28 mouse cellular contexts compared by ENCODE assay signal in genomic region chr15:98170917-98171316, GRCm38 (mm10). TPM values are rescaled to one million over a fixed set of nuclear protein-coding genes. Genes with fewer than 3 reads are reported as not detected.
DNase-seq lines count a peak whose midpoint lies in the region; ATAC-seq and TF ChIP-seq lines count a peak whose summit lies in the region.
"Had no signal": no experiment of that assay in that cellular context is flagged by ENCODE, and none has a peak within 500 bp of the region (broad histone marks: within the 10 kb centered on the region; RNA-seq: fewer than 3 reads in every experiment).

No protein-coding gene starts in this region.

- TF ChIP-seq CTCF in hindbrain, postnatal 0 days (IDR thresholded peaks at IDR 0.05; ENCODE audit: low read depth) = no peak

- no peak for ATAC-seq in forebrain, embryonic 13.5 days
- no peak for ATAC-seq in forebrain, embryonic 11.5 days (replicated peaks; ENCODE audit: low FRiP score)
- ATAC-seq in neural tube, embryonic 12.5 days (ENCODE audit: low FRiP score, low read depth) = no peak
- no peak for ATAC-seq in hindbrain, postnatal 0 days
- no peak for ATAC-seq in neural tube, embryonic 15.5 days (ENCODE audit: low FRiP score)
- no peak for ATAC-seq in frontal cortex, adult (ENCODE audit: low TSS enrichment)
- no peak for ATAC-seq in erythroblast, adult 5-6 weeks (replicated peaks; ENCODE audit: low FRiP score, poor library complexity, severe bottlenecking)
- ATAC-seq: intestine, postnatal 0 days; lung, postnatal 0 days had no signal

- peak overlapping the region; percentile 86 for H3K4me2 ChIP-seq in forebrain, embryonic 13.5 days
- H3K4me2 ChIP-seq in forebrain, embryonic 11.5 days (ENCODE audit: low read depth, low read length, severe bottlenecking) = no peak overlapping the region
- peak overlapping the region; percentile 81 for H3K4me2 ChIP-seq in neural tube, embryonic 12.5 days (replicated peaks)
- H3K4me2 ChIP-seq in hindbrain, postnatal 0 days (ENCODE audit: low read depth, low read length) = peak overlapping the region; percentile 77
- H3K4me2 ChIP-seq in neural tube, embryonic 15.5 days = peak overlapping the region; percentile 63
- H3K4me2 ChIP-seq: embryonic facial prominence, embryonic 15.5 days had no signal

- no peak overlapping the region for H3K27ac ChIP-seq in forebrain, embryonic 13.5 days
- H3K27ac ChIP-seq in forebrain, embryonic 11.5 days (ENCODE audit: low read depth, low read length) = no peak overlapping the region
- H3K27ac ChIP-seq in neural tube, embryonic 12.5 days = no peak overlapping the region
- no peak overlapping the region for H3K27ac ChIP-seq in hindbrain, postnatal 0 days
- no peak overlapping the region for H3K27ac ChIP-seq in neural tube, embryonic 15.5 days (replicated peaks)
- H3K27ac ChIP-seq: embryonic facial prominence, embryonic 15.5 days; heart, adult 2 months had no signal

- no peak overlapping the region for H3K4me3 ChIP-seq in forebrain, embryonic 13.5 days
- H3K4me3 ChIP-seq in forebrain, embryonic 11.5 days (ENCODE audit: low read depth, low read length) = no peak overlapping the region
- H3K4me3 ChIP-seq in neural tube, embryonic 12.5 days = no peak overlapping the region
- H3K4me3 ChIP-seq in hindbrain, postnatal 0 days (ENCODE audit: low read length) = 0 out of 2 replicates have a peak overlapping the region, but pooled peaks have one; percentile 1
- peak overlapping the region; percentile 66 for H3K4me3 ChIP-seq in neural tube, embryonic 15.5 days (replicated peaks)
- H3K4me3 ChIP-seq: embryonic facial prominence, embryonic 15.5 days; heart, adult 2 months had no signal

- peaks cover 40% of the 10 kb centered on the region for H3K4me1 ChIP-seq in forebrain, embryonic 13.5 days
- H3K4me1 ChIP-seq in forebrain, embryonic 11.5 days (replicated peaks; ENCODE audit: control insufficient read depth, insufficient read depth, low read length) = peaks cover 13% of the 10 kb centered on the region; the same call in 1 of the 2 replicates
- peaks cover 24% of the 10 kb centered on the region for H3K4me1 ChIP-seq in neural tube, embryonic 12.5 days
- peaks cover 10% of the 10 kb centered on the region; the same call in 1 of the 2 replicates for H3K4me1 ChIP-seq in hindbrain, postnatal 0 days (ENCODE audit: insufficient read depth, low read length)
- H3K4me1 ChIP-seq in neural tube, embryonic 15.5 days = peaks cover 64% of the 10 kb centered on the region

- no peak for DNase-seq in forebrain, embryonic 11.5 days (ENCODE audit: low spot score)
- no peak for DNase-seq in neural tube, embryonic 10.5 days (ENCODE audit: extremely low spot score, low spot score)
- DNase-seq in hindbrain, postnatal 0 days (ENCODE audit: low spot score) = no peak
- DNase-seq: adrenal gland, postnatal 25 days; cerebellum, adult 11-12 months; cerebellum, postnatal 25 days; gastrocnemius, postnatal 10 days; heart, adult 2 months; left cerebral cortex, postnatal 4 days; liver; spleen, adult 18-20 months; thymus, adult 2 months had no signal

- H3K9ac ChIP-seq in forebrain, embryonic 13.5 days = no peak overlapping the region
- H3K9ac ChIP-seq in forebrain, embryonic 11.5 days (ENCODE audit: low read length) = no peak overlapping the region
- no peak overlapping the region for H3K9ac ChIP-seq in neural tube, embryonic 12.5 days
- no peak overlapping the region for H3K9ac ChIP-seq in hindbrain, postnatal 0 days (replicated peaks; ENCODE audit: low read length)
- no peak overlapping the region for H3K9ac ChIP-seq in neural tube, embryonic 15.5 days (replicated peaks)
- H3K9ac ChIP-seq: embryonic facial prominence, embryonic 15.5 days had no signal

- H3K36me3 ChIP-seq in forebrain, embryonic 13.5 days (ENCODE audit: poor library complexity, severe bottlenecking) = no peaks in the 10 kb centered on the region
- no peaks in the 10 kb centered on the region for H3K36me3 ChIP-seq in forebrain, embryonic 11.5 days (ENCODE audit: control insufficient read depth, insufficient read depth, low read length)
- no peaks in the 10 kb centered on the region for H3K36me3 ChIP-seq in neural tube, embryonic 12.5 days
- H3K36me3 ChIP-seq in hindbrain, postnatal 0 days (ENCODE audit: insufficient read depth, low read length) = no peaks in the 10 kb centered on the region
- no peaks in the 10 kb centered on the region for H3K36me3 ChIP-seq in neural tube, embryonic 15.5 days
- H3K36me3 ChIP-seq: embryonic facial prominence, embryonic 15.5 days had no signal

- H3K9me3 ChIP-seq in forebrain, embryonic 13.5 days (replicated peaks) = no peaks in the 10 kb centered on the region
- H3K9me3 ChIP-seq in forebrain, embryonic 11.5 days (ENCODE audit: control insufficient read depth, low read length) = no peaks in the 10 kb centered on the region
- no peaks in the 10 kb centered on the region for H3K9me3 ChIP-seq in neural tube, embryonic 12.5 days
- H3K9me3 ChIP-seq in hindbrain, postnatal 0 days (ENCODE audit: low read length) = no peaks in the 10 kb centered on the region
- no peaks in the 10 kb centered on the region for H3K9me3 ChIP-seq in neural tube, embryonic 15.5 days (replicated peaks)
- H3K9me3 ChIP-seq: embryonic facial prominence, embryonic 15.5 days had no signal

- H3K27me3 ChIP-seq in forebrain, embryonic 13.5 days = peaks cover 52% of the 10 kb centered on the region
- peaks cover 20% of the 10 kb centered on the region for H3K27me3 ChIP-seq in forebrain, embryonic 11.5 days (ENCODE audit: control insufficient read depth, insufficient read depth, low read length)
- H3K27me3 ChIP-seq in neural tube, embryonic 12.5 days (replicated peaks) = peaks cover 37% of the 10 kb centered on the region
- no peaks in the 10 kb centered on the region for H3K27me3 ChIP-seq in hindbrain, postnatal 0 days (ENCODE audit: insufficient read depth, low read length)
- peaks cover 9% of the 10 kb centered on the region; the same call in 1 of the 2 replicates for H3K27me3 ChIP-seq in neural tube, embryonic 15.5 days (replicated peaks)

- 76% methylated on average over 9 of the region's 9 CpGs for WGBS in forebrain, embryonic 13.5 days
- 74% methylated on average over 9 of the region's 9 CpGs for WGBS in forebrain, embryonic 11.5 days
- WGBS in neural tube, embryonic 12.5 days = 71% methylated on average over 9 of the region's 9 CpGs
- WGBS in hindbrain, postnatal 0 days = 69% methylated on average over 9 of the region's 9 CpGs
- 68% methylated on average over 9 of the region's 9 CpGs for WGBS in neural tube, embryonic 15.5 days

RNA-seq across cellular contexts. Expression of gene Ccdc184, which starts 4.0 kb away (rescaled TPM):
- 19.4 and 25.6 TPM in 2 replicates for polyA plus RNA-seq in forebrain, embryonic 13.5 days (2015; fragmentation: Nextera tagmentation; extraction: Ambion mirVana)
- 8.7 and 10.1 TPM in 2 replicates for polyA plus RNA-seq in forebrain, embryonic 11.5 days (2014; fragmentation: Nextera tagmentation; extraction: Ambion mirVana)
- 22.5 and 24.0 TPM in 2 replicates for polyA plus RNA-seq in neural tube, embryonic 12.5 days (2016; fragmentation: Nextera tagmentation; extraction: Ambion mirVana)
- total RNA-seq in hindbrain, postnatal 0 days (2014; rRNA removed) = 107 and 116 TPM in 2 replicates
- 90.4 and 98.0 TPM in 2 replicates for polyA plus RNA-seq in hindbrain, postnatal 0 days (2015; fragmentation: Nextera tagmentation; extraction: Ambion mirVana)
- polyA plus RNA-seq in neural tube, embryonic 15.5 days (2015; fragmentation: Nextera tagmentation; extraction: Ambion mirVana) = 98.5 and 116 TPM in 2 replicates
- not detected in 2 replicates for total RNA-seq in erythroblast, adult 5-6 weeks (2015; ENCODE audit: low replicate concordance)
- not detected in 2 replicates for total RNA-seq in erythroblast, adult 5-6 weeks (2017; ENCODE audit: low replicate concordance)
- total RNA-seq: gastrocnemius, postnatal 10 days; MEL; monocyte, adult 5-6 weeks; neutrophil, adult 5-6 weeks had no signal

RNA-seq across cellular contexts. Expression of gene Asb8, which starts 5.5 kb away (rescaled TPM):
- polyA plus RNA-seq in forebrain, embryonic 13.5 days (2015; fragmentation: Nextera tagmentation; extraction: Ambion mirVana) = 41.4 and 45.8 TPM in 2 replicates
- 47.4 and 49.4 TPM in 2 replicates for polyA plus RNA-seq in forebrain, embryonic 11.5 days (2014; fragmentation: Nextera tagmentation; extraction: Ambion mirVana)
- polyA plus RNA-seq in neural tube, embryonic 12.5 days (2016; fragmentation: Nextera tagmentation; extraction: Ambion mirVana) = 51.4 and 52.1 TPM in 2 replicates
- total RNA-seq in hindbrain, postnatal 0 days (2014; rRNA removed) = 53.3 and 71.5 TPM in 2 replicates
- polyA plus RNA-seq in hindbrain, postnatal 0 days (2015; fragmentation: Nextera tagmentation; extraction: Ambion mirVana) = 52.3 and 55.9 TPM in 2 replicates
- 61.9 and 62.5 TPM in 2 replicates for polyA plus RNA-seq in neural tube, embryonic 15.5 days (2015; fragmentation: Nextera tagmentation; extraction: Ambion mirVana)
- total RNA-seq in erythroblast, adult 5-6 weeks (2015; ENCODE audit: low replicate concordance) = 11.3 and 11.7 TPM in 2 replicates
- total RNA-seq in erythroblast, adult 5-6 weeks (2017; ENCODE audit: low replicate concordance) = 7.7 and 11.2 TPM in 2 replicates

RNA-seq across cellular contexts. Expression of gene Olfr288, which starts 24.4 kb away (rescaled TPM):
- polyA plus RNA-seq in forebrain, embryonic 13.5 days (2015; fragmentation: Nextera tagmentation; extraction: Ambion mirVana) = not detected in 2 replicates
- polyA plus RNA-seq in forebrain, embryonic 11.5 days (2014; fragmentation: Nextera tagmentation; extraction: Ambion mirVana) = not detected in 2 replicates
- polyA plus RNA-seq in neural tube, embryonic 12.5 days (2016; fragmentation: Nextera tagmentation; extraction: Ambion mirVana) = not detected in 2 replicates
- total RNA-seq in hindbrain, postnatal 0 days (2014; rRNA removed) = not detected in 2 replicates
- polyA plus RNA-seq in hindbrain, postnatal 0 days (2015; fragmentation: Nextera tagmentation; extraction: Ambion mirVana) = not detected in 2 replicates
- not detected in 2 replicates for polyA plus RNA-seq in neural tube, embryonic 15.5 days (2015; fragmentation: Nextera tagmentation; extraction: Ambion mirVana)
- not detected in 2 replicates for total RNA-seq in erythroblast, adult 5-6 weeks (2015; ENCODE audit: low replicate concordance)
- not detected in 2 replicates for total RNA-seq in erythroblast, adult 5-6 weeks (2017; ENCODE audit: low replicate concordance)
- total RNA-seq: adrenal gland, postnatal 25 days; gastrocnemius, postnatal 10 days; heart, adult 2 months; heart, postnatal 4 days; layer of hippocampus, adult 2 months; MEL; monocyte, adult 5-6 weeks; neutrophil, adult 5-6 weeks had no signal
- polyA plus RNA-seq: embryonic facial prominence, embryonic 15.5 days; heart, adult 2 months; heart, embryonic 14.5 days; intestine, postnatal 0 days; liver, embryonic 16.5 days; lung, postnatal 0 days; thymus, adult 2 months; urinary bladder, adult 2 months had no signal

RNA-seq across cellular contexts. Expression of gene Gm44579, which starts 49.9 kb away (rescaled TPM):
- polyA plus RNA-seq in forebrain, embryonic 13.5 days (2015; fragmentation: Nextera tagmentation; extraction: Ambion mirVana) = not detected in 2 replicates
- polyA plus RNA-seq in forebrain, embryonic 11.5 days (2014; fragmentation: Nextera tagmentation; extraction: Ambion mirVana) = not detected in 2 replicates
- not detected in 2 replicates for polyA plus RNA-seq in neural tube, embryonic 12.5 days (2016; fragmentation: Nextera tagmentation; extraction: Ambion mirVana)
- total RNA-seq in hindbrain, postnatal 0 days (2014; rRNA removed) = not detected in 2 replicates
- 0.08 and 0.28 TPM in 2 replicates for polyA plus RNA-seq in hindbrain, postnatal 0 days (2015; fragmentation: Nextera tagmentation; extraction: Ambion mirVana)
- 0.13 TPM in 1 of 2 replicates, not detected in the other for polyA plus RNA-seq in neural tube, embryonic 15.5 days (2015; fragmentation: Nextera tagmentation; extraction: Ambion mirVana)
- total RNA-seq in erythroblast, adult 5-6 weeks (2015; ENCODE audit: low replicate concordance) = not detected in 2 replicates
- total RNA-seq in erythroblast, adult 5-6 weeks (2017; ENCODE audit: low replicate concordance) = not detected in 2 replicates
- total RNA-seq: adrenal gland, postnatal 25 days; gastrocnemius, postnatal 10 days; heart, adult 2 months; heart, postnatal 4 days; layer of hippocampus, adult 2 months; left cerebral cortex, postnatal 4 days; MEL; monocyte, adult 5-6 weeks; neutrophil, adult 5-6 weeks had no signal
- polyA plus RNA-seq: embryonic facial prominence, embryonic 15.5 days; heart, adult 2 months; heart, embryonic 14.5 days; intestine, postnatal 0 days; liver, embryonic 16.5 days; lung, postnatal 0 days; thymus, adult 2 months; urinary bladder, adult 2 months had no signal

RNA-seq across cellular contexts. Expression of gene Olfr287, which starts 49.9 kb away (rescaled TPM):
- not detected in 2 replicates for polyA plus RNA-seq in forebrain, embryonic 13.5 days (2015; fragmentation: Nextera tagmentation; extraction: Ambion mirVana)
- not detected in 2 replicates for polyA plus RNA-seq in forebrain, embryonic 11.5 days (2014; fragmentation: Nextera tagmentation; extraction: Ambion mirVana)
- 0.15 TPM in 1 of 2 replicates, not detected in the other for polyA plus RNA-seq in neural tube, embryonic 12.5 days (2016; fragmentation: Nextera tagmentation; extraction: Ambion mirVana)
- 2.0 and 5.4 TPM in 2 replicates for total RNA-seq in hindbrain, postnatal 0 days (2014; rRNA removed)
- 2.0 and 2.3 TPM in 2 replicates for polyA plus RNA-seq in hindbrain, postnatal 0 days (2015; fragmentation: Nextera tagmentation; extraction: Ambion mirVana)
- polyA plus RNA-seq in neural tube, embryonic 15.5 days (2015; fragmentation: Nextera tagmentation; extraction: Ambion mirVana) = 0.35 and 0.46 TPM in 2 replicates
- total RNA-seq in erythroblast, adult 5-6 weeks (2015; ENCODE audit: low replicate concordance) = not detected in 2 replicates
- total RNA-seq in erythroblast, adult 5-6 weeks (2017; ENCODE audit: low replicate concordance) = not detected in 2 replicates
- total RNA-seq: adrenal gland, postnatal 25 days; gastrocnemius, postnatal 10 days; heart, adult 2 months; heart, postnatal 4 days; MEL; monocyte, adult 5-6 weeks; neutrophil, adult 5-6 weeks had no signal
- polyA plus RNA-seq: embryonic facial prominence, embryonic 15.5 days; heart, adult 2 months; heart, embryonic 14.5 days; intestine, postnatal 0 days; liver, embryonic 16.5 days; lung, postnatal 0 days; urinary bladder, adult 2 months had no signal

Comparison
In these comparisons a context has a peak if more than half of its experiments do, and no peak if none do; other contexts are left out.
1. H3K4me3 ChIP-seq: peak in hindbrain, postnatal 0 days (single experiment) and neural tube, embryonic 15.5 days (single experiment); none in forebrain, embryonic 13.5 days (single experiment), forebrain, embryonic 11.5 days (single experiment) and neural tube, embryonic 12.5 days (single experiment).